Mouse (Mus musculus): Measurements from ENCODE around the gene Tmcc3. TPM values are rescaled to one million over a fixed set of nuclear protein-coding genes. Genes with fewer than 3 reads are reported as not detected.

The Tmcc3 gene
- polyA plus RNA-seq, 1 experiment from 2014 or later: 14.3 TPM

GRCm38 (mm10) chr10:94413770-94414651 is 102.3 kb downstream of the Tmcc3 start:
- H3K9ac ChIP-seq (replicated peaks; ENCODE audit: low read depth): no peak overlapping the region
- H3K4me3 ChIP-seq (ENCODE audit: low read depth, low read length): no peak overlapping the region
- ATAC-seq (no peak), DNase-seq (ENCODE audit: low spot score) (no peak)
- no peaks in the 10 kb centered on the region for H3K27me3 ChIP-seq (replicated peaks; ENCODE audit: insufficient read depth, low read length)
- H3K4me1 ChIP-seq (ENCODE audit: insufficient read depth, low read depth, low read length): peaks cover 4% of the 10 kb centered on the region; the same call in 1 of the 2 replicates
- no peaks in the 10 kb centered on the region for H3K36me3 ChIP-seq (ENCODE audit: insufficient read depth, low read length)
- no peak overlapping the region for H3K27ac ChIP-seq (ENCODE audit: low read length)
- 42% methylated on average over 8 of the region's 8 CpGs for WGBS
- H3K4me2 ChIP-seq (replicated peaks; ENCODE audit: low read depth, low read length): no peak overlapping the region
- H3K9me3 ChIP-seq (ENCODE audit: low read length): no peaks in the 10 kb centered on the region
- TF ChIP-seq EP300 (IDR thresholded peaks at IDR 0.05) (no peak), CTCF (IDR thresholded peaks at IDR 0.05) (no peak)

- TF ChIP-seq CTCF (IDR thresholded peaks at IDR 0.05) (no peak), EP300 (IDR thresholded peaks at IDR 0.05) (no peak)
- peaks cover 4% of the 10 kb centered on the region; the same call in 1 of the 2 replicates for H3K4me1 ChIP-seq (ENCODE audit: insufficient read depth, low read depth, low read length)
- H3K4me2 ChIP-seq (replicated peaks; ENCODE audit: low read depth, low read length): peak overlapping the region; percentile 48
- H3K36me3 ChIP-seq (ENCODE audit: insufficient read depth, low read length): no peaks in the 10 kb centered on the region
- peak; percentile 48 for DNase-seq (ENCODE audit: low spot score)
- no peak overlapping the region; the same call in 1 of the 2 replicates for H3K27ac ChIP-seq (ENCODE audit: low read length)
- no peak overlapping the region for H3K4me3 ChIP-seq (ENCODE audit: low read depth, low read length)
- no peaks in the 10 kb centered on the region for H3K27me3 ChIP-seq (replicated peaks; ENCODE audit: insufficient read depth, low read length)
- no peak overlapping the region for H3K9ac ChIP-seq (replicated peaks; ENCODE audit: low read depth)
- ATAC-seq: peak; percentile 83
- WGBS: 24% methylated on average over 22 of the region's 22 CpGs
- H3K9me3 ChIP-seq (ENCODE audit: low read length): no peaks in the 10 kb centered on the region
These were observed 104.4 kb downstream of the Tmcc3 start for GRCm38 (mm10) chr10:94415950-94416844.

- Histone ChIP-seq H3K27me3 (replicated peaks; ENCODE audit: insufficient read depth, low read length) (no peaks in the 10 kb centered on the region), H3K36me3 (ENCODE audit: insufficient read depth, low read length) (no peaks in the 10 kb centered on the region), H3K9ac (replicated peaks; ENCODE audit: low read depth) (no peak overlapping the region), H3K27ac (ENCODE audit: low read length) (no peak overlapping the region), H3K4me1 (ENCODE audit: insufficient read depth, low read depth, low read length) (peaks cover 4% of the 10 kb centered on the region; the same call in 1 of the 2 replicates), H3K9me3 (ENCODE audit: low read length) (no peaks in the 10 kb centered on the region), H3K4me3 (ENCODE audit: low read depth, low read length) (no peak overlapping the region), H3K4me2 (replicated peaks; ENCODE audit: low read depth, low read length) (no peak overlapping the region)
- TF ChIP-seq CTCF (IDR thresholded peaks at IDR 0.05) (no peak), EP300 (IDR thresholded peaks at IDR 0.05) (no peak)
- ATAC-seq (no peak), DNase-seq (ENCODE audit: low spot score) (peak; percentile 43)
- WGBS: 51% methylated on average over 4 of the region's 4 CpGs
These were observed 105.9 kb downstream of the Tmcc3 start for GRCm38 (mm10) chr10:94417643-94418042.

DNA sequence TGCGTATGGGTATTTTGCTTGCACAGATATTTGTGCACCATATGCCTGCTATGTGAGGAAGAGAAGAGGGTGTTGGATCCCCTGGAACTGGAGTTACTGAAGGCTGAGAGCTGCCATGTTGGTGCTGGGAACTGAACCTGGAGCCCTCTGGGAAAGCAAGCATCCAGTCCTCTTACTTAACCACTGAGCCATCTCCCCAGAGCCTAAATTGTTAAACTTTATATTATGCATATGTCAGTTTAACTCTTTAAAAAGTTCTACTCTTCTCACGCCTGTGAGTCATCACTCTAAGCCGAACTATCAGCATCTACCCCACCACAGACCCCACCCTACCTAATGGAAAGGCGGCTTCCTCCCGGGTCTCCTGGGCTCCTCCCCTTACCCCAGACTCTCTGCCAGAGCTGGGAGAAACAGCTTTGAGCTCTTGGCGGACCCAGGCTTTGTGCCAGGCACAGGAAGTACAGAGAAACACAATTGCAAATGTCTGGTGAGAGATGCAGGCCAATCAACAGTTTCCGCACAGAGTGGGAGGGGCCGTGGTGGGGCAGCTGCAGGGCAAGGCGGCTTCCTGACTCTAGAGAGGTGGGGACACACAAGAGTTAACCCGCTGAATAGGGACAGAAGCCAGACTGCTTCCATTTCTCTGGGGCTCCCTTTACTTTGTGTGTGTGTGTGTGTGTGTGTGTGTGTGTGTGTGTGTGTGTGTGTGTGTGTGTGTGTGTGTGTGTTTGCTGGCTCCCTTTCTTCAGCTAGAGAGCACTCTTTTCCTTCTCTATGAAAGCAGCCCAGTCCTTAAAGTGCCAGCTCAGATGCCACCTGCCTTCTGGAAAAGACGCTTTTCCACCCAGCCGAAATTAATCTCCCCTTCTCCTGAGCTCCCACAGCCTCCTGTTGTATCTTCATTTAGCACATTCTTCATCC is 114.5 kb downstream of the Tmcc3 start:
- no peaks in the 10 kb centered on the region for H3K27me3 ChIP-seq (replicated peaks; ENCODE audit: insufficient read depth, low read length)
- ATAC-seq (peak; percentile 96), DNase-seq (ENCODE audit: low spot score) (peak; percentile 88)
- WGBS: 35% methylated on average over 11 of the region's 12 CpGs
- H3K9ac ChIP-seq (replicated peaks; ENCODE audit: low read depth): no peak overlapping the region
- TF ChIP-seq EP300 (IDR thresholded peaks at IDR 0.05) (peak; percentile 87), CTCF (IDR thresholded peaks at IDR 0.05) (no peak)
- no peak overlapping the region for H3K4me2 ChIP-seq (replicated peaks; ENCODE audit: low read depth, low read length)
- no peaks in the 10 kb centered on the region for H3K4me1 ChIP-seq (ENCODE audit: insufficient read depth, low read depth, low read length)
- peak overlapping the region; percentile 47 for H3K27ac ChIP-seq (ENCODE audit: low read length)
- H3K4me3 ChIP-seq (ENCODE audit: low read depth, low read length): no peak overlapping the region
- H3K9me3 ChIP-seq (ENCODE audit: low read length): no peaks in the 10 kb centered on the region
- no peaks in the 10 kb centered on the region for H3K36me3 ChIP-seq (ENCODE audit: insufficient read depth, low read length)

- ATAC-seq (no peak), DNase-seq (ENCODE audit: low spot score) (no peak)
- no peaks in the 10 kb centered on the region for H3K9me3 ChIP-seq (ENCODE audit: low read length)
- no peaks in the 10 kb centered on the region for H3K27me3 ChIP-seq (replicated peaks; ENCODE audit: insufficient read depth, low read length)
- H3K4me2 ChIP-seq (replicated peaks; ENCODE audit: low read depth, low read length): no peak overlapping the region
- H3K9ac ChIP-seq (replicated peaks; ENCODE audit: low read depth): no peak overlapping the region
- no peaks in the 10 kb centered on the region for H3K4me1 ChIP-seq (ENCODE audit: insufficient read depth, low read depth, low read length)
- no peaks in the 10 kb centered on the region for H3K36me3 ChIP-seq (ENCODE audit: insufficient read depth, low read length)
- 80% methylated on average over 15 of the region's 15 CpGs for whole genome bisulfite sequencing
- peak overlapping the region; percentile 47 for H3K27ac ChIP-seq (ENCODE audit: low read length)
- no peak for TF ChIP-seq CTCF (IDR thresholded peaks at IDR 0.05)
- TF ChIP-seq EP300 (IDR thresholded peaks at IDR 0.05): no peak
- H3K4me3 ChIP-seq (ENCODE audit: low read depth, low read length): no peak overlapping the region
These were observed 115.1 kb downstream of the Tmcc3 start for GRCm38 (mm10) chr10:94426921-94427270.
